Mouse (Mus musculus) Patski (cell line): ENCODE data around the gene Tspan9. TPM values are rescaled to one million over a fixed set of nuclear protein-coding genes. Genes with fewer than 3 reads are reported as not detected.

Experiments used
- ATAC-seq: fragments of 100-300 bp; one replicate; pipeline ENCODE4 v1.8.0; 2021
- CTCF ChIA-PET: fragments of 350-600 bp; sonication (Branson Sonifier 250); formaldehyde crosslinking; loops from one replicate; lab custom pipeline; 2022; ENCODE audit warnings: inconsistent platforms; lab: Charles Lee
- POLR2A ChIA-PET: fragments of 350-600 bp; sonication (Branson Sonifier 250); formaldehyde crosslinking; loops from one replicate; lab custom pipeline; 2022; ENCODE audit warnings: antibody characterized with exemption, inconsistent platforms; lab: Charles Lee
- DNase-seq: peaks from one replicate; pipeline ENCODE4 v3.0.0-alpha.2; 2011; ENCODE audit warnings: low read depth, low spot score
- H3K27me3 ChIP-seq: fragments of 371-371 bp; one replicate; pipeline ENCODE4 v1.5.1; 2021
- CTCF ChIP-seq: fragments of 100-300 bp; IDR thresholded peaks from one replicate; pipeline ENCODE4 v1.5.1; 2021
- in situ Hi-C: fragments of 300-500 bp; cut with MboI; formaldehyde crosslinking; loops from 3 replicates; pipeline ENCODE4 v1.11.1; 2018; ENCODE audit warnings: low pct_unique_long_range_greater_than_20kb, mixed read lengths
- polyA plus RNA-seq: library from polyadenylated mRNA; unstranded; gene quantifications from one replicate; pipeline ENCODE4 v1.2.3, GENCODE M21; 2021

The Tspan9 gene
- polyA plus RNA-seq, 1 experiment from 2014 or later: 135 TPM

GRCm38 (mm10) chr6:128093856-128094628 lies 49.4 kb downstream of the Tspan9 start:
- ChIA-PET CTCF (interaction anchor here (1.0 to 4.6 kb wide), 4 partner anchors 26 to 125 kb away, joined by 3 to 30 read pairs (median 4); no protein-coding TSS in a partner anchor), POLR2A (interaction anchor here (0.6 kb wide), 1 partner anchor 9 kb away, joined by 3 read pairs; no protein-coding TSS in a partner anchor)
- ATAC-seq (no peak), DNase-seq (no peak)
- in situ Hi-C loops: loop anchor here (5.0 kb wide), 2 partner anchors 62 to 127 kb away; no protein-coding TSS in a partner anchor
- no peaks in the 10 kb centered on the region for H3K27me3 ChIP-seq
- no peak for TF ChIP-seq CTCF

GRCm38 (mm10) chr6:128092621-128093020 lies 50.8 kb downstream of the Tspan9 start:
- TF ChIP-seq CTCF: no peak
- ATAC-seq (no peak), DNase-seq (no peak)
- ChIA-PET POLR2A (no interaction called here), CTCF (interaction anchor here (0.6 to 4.6 kb wide), 8 partner anchors 12 to 123 kb away, joined by 3 to 30 read pairs (median 5); partner anchors contain the start of gene Tspan9)
- in situ Hi-C loops: loop anchor here (5.0 kb wide), 2 partner anchors 60 to 125 kb away; no protein-coding TSS in a partner anchor
- no peaks in the 10 kb centered on the region for H3K27me3 ChIP-seq

- ATAC-seq (no peak), DNase-seq (no peak)
- ChIA-PET CTCF (interaction anchor here (0.8 to 4.6 kb wide), 15 partner anchors 9 to 123 kb away, joined by 3 to 30 read pairs (median 5); partner anchors contain the start of gene Tspan9), POLR2A (interaction anchor here (0.7 kb wide), 1 partner anchor 73 kb away, joined by 3 read pairs; no protein-coding TSS in a partner anchor)
- no peak for TF ChIP-seq CTCF
- in situ Hi-C loops: loop anchor here (5.0 kb wide), 2 partner anchors 59 to 124 kb away; no protein-coding TSS in a partner anchor
- H3K27me3 ChIP-seq: no peaks in the 10 kb centered on the region
These were observed 51.6 kb downstream of the Tspan9 start for GRCm38 (mm10) chr6:128091833-128092166.

- in situ Hi-C loops: loop anchor here (5.0 kb wide), 2 partner anchors 59 to 124 kb away; no protein-coding TSS in a partner anchor
- ATAC-seq: no peak
- POLR2A ChIA-PET: interaction anchor here (0.7 to 0.9 kb wide), 2 partner anchors 14 to 72 kb away, joined by 3 read pairs; no protein-coding TSS in a partner anchor
These were observed 52.2 kb downstream of the Tspan9 start for GRCm38 (mm10) chr6:128090985-128091832.

GRCm38 (mm10) chr6:128089770-128090702 lies 53.4 kb downstream of the Tspan9 start:
- in situ Hi-C loops: loop anchor here (5.0 kb wide), 2 partner anchors 58 to 123 kb away; no protein-coding TSS in a partner anchor
- ChIA-PET CTCF (interaction anchor here (1.0 to 4.6 kb wide), 14 partner anchors 8 to 121 kb away, joined by 3 to 30 read pairs (median 4); no protein-coding TSS in a partner anchor), POLR2A (no interaction called here)
- no peak for ATAC-seq
- H3K27me3 ChIP-seq: no peaks in the 10 kb centered on the region
- TF ChIP-seq CTCF: no peak
- no peak for DNase-seq

More at GRCm38 (mm10) chr6:128090985-128091832, 52.2 kb downstream of the Tspan9 start:
- TF ChIP-seq CTCF: no peak
- CTCF ChIA-PET: interaction anchor here (0.8 to 4.6 kb wide), 16 partner anchors 9 to 122 kb away, joined by 3 to 30 read pairs (median 5); no protein-coding TSS in a partner anchor
- DNase-seq: no peak
- H3K27me3 ChIP-seq: no peaks in the 10 kb centered on the region

- no peak for DNase-seq
These were observed 54.5 kb downstream of the Tspan9 start for GRCm38 (mm10) chr6:128088746-128089523.

GRCm38 (mm10) chr6:128085488-128086066 lies 57.8 kb downstream of the Tspan9 start:
- TF ChIP-seq CTCF: no peak
- POLR2A ChIA-PET: no interaction called here
- no peak for ATAC-seq
- H3K27me3 ChIP-seq: no peaks in the 10 kb centered on the region
- DNase-seq: no peak
- CTCF ChIA-PET: interaction anchor here (1.2 to 1.4 kb wide), 3 partner anchors 18 to 115 kb away, joined by 3 to 4 read pairs (median 3); no protein-coding TSS in a partner anchor
- in situ Hi-C loops: no loop called here

More at GRCm38 (mm10) chr6:128088746-128089523, 54.5 kb downstream of the Tspan9 start:
- no peaks in the 10 kb centered on the region for H3K27me3 ChIP-seq
- ATAC-seq: no peak
- CTCF ChIA-PET: interaction anchor here (1.2 to 1.4 kb wide), 3 partner anchors 33 to 61 kb away, joined by 3 to 7 read pairs (median 4); no protein-coding TSS in a partner anchor
- TF ChIP-seq CTCF: no peak
- POLR2A ChIA-PET: no interaction called here
- in situ Hi-C loops: no loop called here

- ATAC-seq (no peak), DNase-seq (no peak)
- CTCF ChIA-PET: interaction anchor here (1.3 to 2.4 kb wide), 4 partner anchors 9 to 112 kb away, joined by 3 to 9 read pairs (median 4); no protein-coding TSS in a partner anchor
- no peak for TF ChIP-seq CTCF
- in situ Hi-C loops: no loop called here
- POLR2A ChIA-PET: no interaction called here
- H3K27me3 ChIP-seq: no peaks in the 10 kb centered on the region
These were observed 60.1 kb downstream of the Tspan9 start for GRCm38 (mm10) chr6:128083305-128083704.
